In genomic region chr11:120822321-120822720, GRCm38 (mm10) we compare ENCODE assay signal across 8 mouse cellular contexts. TPM values are rescaled to one million over a fixed set of nuclear protein-coding genes. Genes with fewer than 3 reads are reported as not detected.
DNase-seq lines count a peak whose midpoint lies in the region; ATAC-seq and TF ChIP-seq lines count a peak whose summit lies in the region.

No protein-coding gene starts in this region.

- 17% methylated on average over 4 of the region's 4 CpGs for WGBS in cerebellum, adult 2 months
- WGBS in intestine, postnatal 0 days: 36% methylated on average over 4 of the region's 4 CpGs
- 33% methylated on average over 4 of the region's 4 CpGs for WGBS in olfactory bulb, adult 2 months

- H3K4me1 ChIP-seq in cerebellum, adult 2 months (ENCODE audit: control insufficient read depth, insufficient read depth, low read length): peaks cover 53% of the 10 kb centered on the region
- H3K4me1 ChIP-seq in megakaryocyte, embryonic 14.5 days: peaks cover 86% of the 10 kb centered on the region
- peaks cover 4% of the 10 kb centered on the region; the same call in 1 of the 2 replicates for H3K4me1 ChIP-seq in intestine, postnatal 0 days (replicated peaks; ENCODE audit: control insufficient read depth, insufficient read depth, low read length)
- peaks cover 32% of the 10 kb centered on the region for H3K4me1 ChIP-seq in olfactory bulb, adult 2 months (ENCODE audit: control insufficient read depth, insufficient read depth, low read length)

- no peak for ATAC-seq in megakaryocyte, adult 5-6 weeks (ENCODE audit: poor library complexity, severe bottlenecking)
- no peak for ATAC-seq in intestine, postnatal 0 days

- peak overlapping the region; percentile 75 for H3K4me3 ChIP-seq in cerebellum, adult 2 months (replicated peaks; ENCODE audit: insufficient read depth, low read depth, low read length)
- H3K4me3 ChIP-seq in megakaryocyte, embryonic 14.5 days (replicated peaks): peak overlapping the region; percentile 99
- peak overlapping the region; percentile 80 for H3K4me3 ChIP-seq in intestine, postnatal 0 days (ENCODE audit: low read depth, low read length)
- peak overlapping the region; percentile 74 for H3K4me3 ChIP-seq in olfactory bulb, adult 2 months (ENCODE audit: insufficient read depth, low read depth, low read length)

- H3K27me3 ChIP-seq in cerebellum, adult 2 months (ENCODE audit: control insufficient read depth, insufficient read depth, low read length): no peaks in the 10 kb centered on the region
- no peaks in the 10 kb centered on the region for H3K27me3 ChIP-seq in megakaryocyte, embryonic 14.5 days (replicated peaks)
- H3K27me3 ChIP-seq in intestine, postnatal 0 days (replicated peaks; ENCODE audit: control insufficient read depth, insufficient read depth, low read length): no peaks in the 10 kb centered on the region

- H3K9ac ChIP-seq in intestine, postnatal 0 days (ENCODE audit: low read depth, low read length): no peak overlapping the region

- no peak for TF ChIP-seq POLR2A in cerebellum, adult 2 months (IDR thresholded peaks at IDR 0.05; ENCODE audit: borderline replicate concordance, insufficient read depth, low read length)
- TF ChIP-seq POLR2A in olfactory bulb, adult 2 months (IDR thresholded peaks at IDR 0.05; ENCODE audit: insufficient read depth, low read depth, low read length): no peak

- TF ChIP-seq CTCF in cerebellum, adult 2 months (IDR thresholded peaks at IDR 0.05; ENCODE audit: borderline replicate concordance, insufficient read depth, low read depth, low read length): no peak
- TF ChIP-seq CTCF in intestine, postnatal 0 days (IDR thresholded peaks at IDR 0.05; ENCODE audit: low read depth): no peak
- no peak for TF ChIP-seq CTCF in olfactory bulb, adult 2 months (IDR thresholded peaks at IDR 0.05; ENCODE audit: insufficient read depth, low read depth, low read length)

- peaks cover 66% of the 10 kb centered on the region for H3K36me3 ChIP-seq in megakaryocyte, embryonic 14.5 days (replicated peaks; ENCODE audit: low read length)
- peaks cover 46% of the 10 kb centered on the region for H3K36me3 ChIP-seq in intestine, postnatal 0 days (ENCODE audit: control insufficient read depth, insufficient read depth)

- no peaks in the 10 kb centered on the region for H3K9me3 ChIP-seq in megakaryocyte, embryonic 14.5 days
- no peaks in the 10 kb centered on the region for H3K9me3 ChIP-seq in intestine, postnatal 0 days (ENCODE audit: control insufficient read depth)

- no peak for DNase-seq in cerebellum, adult 2 months
- no peak for DNase-seq in cerebellum, postnatal 10 days
- no peak for DNase-seq in thymus, adult 18-20 months
- DNase-seq in left cerebral cortex, adult 8-10 months (ENCODE audit: low spot score in 2 of 2): no peak

- H3K4me2 ChIP-seq in intestine, postnatal 0 days (replicated peaks; ENCODE audit: low read depth): peak overlapping the region; percentile 84

- H3K27ac ChIP-seq in cerebellum, adult 2 months (ENCODE audit: insufficient read depth, low read length): no peak overlapping the region
- no peak overlapping the region; the same call in 1 of the 2 replicates for H3K27ac ChIP-seq in intestine, postnatal 0 days (ENCODE audit: low read depth, low read length)
- no peak overlapping the region for H3K27ac ChIP-seq in olfactory bulb, adult 2 months (ENCODE audit: insufficient read depth, low read depth, low read length)

RNA-seq across cellular contexts. Expression of gene Fasn, which starts 2.0 kb away (rescaled TPM):
- polyA plus RNA-seq in cerebellum, adult 2 months (2012; rRNA removed): 246 and 274 TPM in 2 replicates
- polyA plus RNA-seq in megakaryocyte, embryonic 14.5 days (2012; ENCODE audit: insufficient read depth, low replicate concordance): 328 and 589 TPM in 2 replicates
- 14.0 and 19.2 TPM in 2 replicates for total RNA-seq in megakaryocyte, adult 5-6 weeks (2015)
- 10.5 and 13.3 TPM in 2 replicates for total RNA-seq in megakaryocyte, adult 5-6 weeks (2017)
- polyA plus RNA-seq in intestine, postnatal 0 days (2015; fragmentation: Nextera tagmentation; extraction: Ambion mirVana): 10.1 and 11.3 TPM in 2 replicates
- polyA plus RNA-seq in olfactory bulb, adult 2 months (2012; ENCODE audit: insufficient read depth, insufficient read length, low replicate concordance, missing spikeins): not detected in 2 replicates
- total RNA-seq in left cerebral cortex, adult 8-10 months (2022): 100 to 1,000 TPM; 176 to 199 (median 193) TPM

RNA-seq across cellular contexts. Expression of gene Dus1l, which starts 26.1 kb away (rescaled TPM):
- polyA plus RNA-seq in cerebellum, adult 2 months (2012; rRNA removed): 47.4 and 52.3 TPM in 2 replicates
- 29.4 and 74.3 TPM in 2 replicates for polyA plus RNA-seq in megakaryocyte, embryonic 14.5 days (2012; ENCODE audit: insufficient read depth, low replicate concordance)
- 46.1 and 51.8 TPM in 2 replicates for total RNA-seq in megakaryocyte, adult 5-6 weeks (2015)
- total RNA-seq in megakaryocyte, adult 5-6 weeks (2017): 24.0 and 31.1 TPM in 2 replicates
- 45.5 and 48.5 TPM in 2 replicates for polyA plus RNA-seq in intestine, postnatal 0 days (2015; fragmentation: Nextera tagmentation; extraction: Ambion mirVana)
- not detected in 2 replicates for polyA plus RNA-seq in olfactory bulb, adult 2 months (2012; ENCODE audit: insufficient read depth, insufficient read length, low replicate concordance, missing spikeins)
- 10 to 100 TPM; 41.4 to 47.9 (median 46.1) TPM for total RNA-seq in left cerebral cortex, adult 8-10 months (2022)

RNA-seq across cellular contexts. Expression of gene Gps1, which starts 38.2 kb away (rescaled TPM):
- 238 and 248 TPM in 2 replicates for polyA plus RNA-seq in cerebellum, adult 2 months (2012; rRNA removed)
- 13.8 and 27.0 TPM in 2 replicates for polyA plus RNA-seq in megakaryocyte, embryonic 14.5 days (2012; ENCODE audit: insufficient read depth, low replicate concordance)
- total RNA-seq in megakaryocyte, adult 5-6 weeks (2015): 51.4 and 70.1 TPM in 2 replicates
- 52.1 and 56.3 TPM in 2 replicates for total RNA-seq in megakaryocyte, adult 5-6 weeks (2017)
- polyA plus RNA-seq in intestine, postnatal 0 days (2015; fragmentation: Nextera tagmentation; extraction: Ambion mirVana): 70.9 and 74.8 TPM in 2 replicates
- polyA plus RNA-seq in olfactory bulb, adult 2 months (2012; ENCODE audit: insufficient read depth, insufficient read length, low replicate concordance, missing spikeins): not detected in 2 replicates
- 100 to 1,000 TPM; 142 to 151 (median 146) TPM for total RNA-seq in left cerebral cortex, adult 8-10 months (2022)

RNA-seq across cellular contexts. Expression of gene Rfng, which starts 38.3 kb away (rescaled TPM):
- polyA plus RNA-seq in cerebellum, adult 2 months (2012; rRNA removed): 106 and 113 TPM in 2 replicates
- 26.0 and 43.8 TPM in 2 replicates for polyA plus RNA-seq in megakaryocyte, embryonic 14.5 days (2012; ENCODE audit: insufficient read depth, low replicate concordance)
- 10.4 and 14.5 TPM in 2 replicates for total RNA-seq in megakaryocyte, adult 5-6 weeks (2015)
- 3.3 and 5.7 TPM in 2 replicates for total RNA-seq in megakaryocyte, adult 5-6 weeks (2017)
- 22.8 and 23.7 TPM in 2 replicates for polyA plus RNA-seq in intestine, postnatal 0 days (2015; fragmentation: Nextera tagmentation; extraction: Ambion mirVana)
- not detected in 2 replicates for polyA plus RNA-seq in olfactory bulb, adult 2 months (2012; ENCODE audit: insufficient read depth, insufficient read length, low replicate concordance, missing spikeins)
- total RNA-seq in left cerebral cortex, adult 8-10 months (2022): 10 to 100 TPM; 49.0 to 56.6 (median 52.3) TPM

RNA-seq across cellular contexts. Expression of gene Hmga1b, which starts 59.7 kb away (rescaled TPM):
- polyA plus RNA-seq in cerebellum, adult 2 months (2012; rRNA removed): 2.5 and 3.1 TPM in 2 replicates
- 601 and 1,141 TPM in 2 replicates for polyA plus RNA-seq in megakaryocyte, embryonic 14.5 days (2012; ENCODE audit: insufficient read depth, low replicate concordance)
- total RNA-seq in megakaryocyte, adult 5-6 weeks (2015): 10.5 and 11.9 TPM in 2 replicates
- 7.6 and 8.8 TPM in 2 replicates for total RNA-seq in megakaryocyte, adult 5-6 weeks (2017)
- 10.8 and 12.2 TPM in 2 replicates for polyA plus RNA-seq in intestine, postnatal 0 days (2015; fragmentation: Nextera tagmentation; extraction: Ambion mirVana)
- polyA plus RNA-seq in olfactory bulb, adult 2 months (2012; ENCODE audit: insufficient read depth, insufficient read length, low replicate concordance, missing spikeins): not detected in 2 replicates
- total RNA-seq in left cerebral cortex, adult 8-10 months (2022): 10 to 100 TPM; 23.0 to 43.0 (median 30.6) TPM

Comparison
In these comparisons a context has a peak if more than half of its experiments do, and no peak if none do; other contexts are left out.
1. RNA of gene Dus1l, which starts 26.1 kb away (polyA plus RNA-seq): 29.4 to 74.3 TPM in megakaryocyte, embryonic 14.5 days, 47.4 to 52.3 TPM in cerebellum, adult 2 months and 45.5 to 48.5 TPM in intestine, postnatal 0 days; not detected in olfactory bulb, adult 2 months; every median in the first group is over 10 times any median in the second.
2. Peak in every context shown above with its lines, with median percentiles within 50 percentile points of each other: H3K4me3 ChIP-seq.